Mouse (Mus musculus): ENCODE measurements around the gene Il1rl1.

- TF ChIP-seq CTCF (IDR thresholded peaks at IDR 0.05): no peak
- no peak for TF ChIP-seq POLR2A (IDR thresholded peaks at IDR 0.05; ENCODE audit: insufficient read depth, low read depth, low read length)
- no peak for TF ChIP-seq EP300 (IDR thresholded peaks at IDR 0.05; ENCODE audit: insufficient read depth, low read depth, low read length)
Observed at GRCm38 (mm10) chr1:40423892-40424291, 5.5 kb upstream of the Il1rl1 start.

Data from heart, adult 2 months (tissue).